Mouse (Mus musculus) kidney, postnatal 25 days (tissue): Measurements from ENCODE around the gene Frmd5.

Experiments used
- DNase-seq, 2 experiments: peaks; one replicate each; pipeline ENCODE4 v3.0.0; 2021; ENCODE audit warnings: mixed read lengths in 2 of 2

Frmd5 gene

DNA sequence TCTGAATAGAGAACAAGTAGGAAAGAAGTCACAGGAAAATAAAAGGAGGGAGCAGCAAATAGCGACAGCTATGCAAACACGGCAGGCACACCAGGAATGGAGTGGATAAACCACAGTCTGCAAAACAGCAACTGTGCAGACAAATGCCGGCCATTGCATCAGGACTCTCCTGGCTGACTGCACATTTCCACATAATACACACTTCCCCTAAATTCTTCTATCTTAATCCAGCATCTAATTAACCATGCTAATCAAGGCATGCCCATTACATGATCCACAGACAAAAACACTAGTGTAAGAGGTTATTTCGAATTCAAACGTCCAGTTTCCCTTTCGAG lies 129.3 kb downstream of the Frmd5 start:
- DNase-seq: no peak

- DNase-seq: no peak
These were observed 129.8 kb downstream of the Frmd5 start for GRCm38 (mm10) chr2:121676951-121677648.

- DNase-seq: no peak
These were observed 131.0 kb downstream of the Frmd5 start for GRCm38 (mm10) chr2:121675895-121676294.

DNA sequence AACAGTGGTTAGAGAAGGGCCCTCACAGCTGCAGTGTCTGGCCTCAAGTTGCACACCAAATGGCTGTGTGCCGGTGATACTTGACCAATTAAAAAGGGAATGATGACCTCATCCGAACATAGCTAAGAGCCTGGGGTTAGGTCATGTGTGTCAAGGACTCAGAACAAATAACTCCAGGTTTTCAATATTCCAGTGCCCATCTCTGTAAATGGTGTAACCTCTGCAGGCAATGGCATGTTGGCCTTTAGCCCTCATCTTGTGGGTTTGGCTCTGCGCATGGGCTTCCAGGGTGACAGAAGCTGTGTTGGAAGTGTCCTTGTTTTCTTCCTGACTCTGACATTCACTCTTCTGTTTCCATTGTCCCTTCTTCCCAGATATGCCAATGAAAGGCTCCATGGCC lies 131.8 kb downstream of the Frmd5 start:
- no peak for DNase-seq

DNA sequence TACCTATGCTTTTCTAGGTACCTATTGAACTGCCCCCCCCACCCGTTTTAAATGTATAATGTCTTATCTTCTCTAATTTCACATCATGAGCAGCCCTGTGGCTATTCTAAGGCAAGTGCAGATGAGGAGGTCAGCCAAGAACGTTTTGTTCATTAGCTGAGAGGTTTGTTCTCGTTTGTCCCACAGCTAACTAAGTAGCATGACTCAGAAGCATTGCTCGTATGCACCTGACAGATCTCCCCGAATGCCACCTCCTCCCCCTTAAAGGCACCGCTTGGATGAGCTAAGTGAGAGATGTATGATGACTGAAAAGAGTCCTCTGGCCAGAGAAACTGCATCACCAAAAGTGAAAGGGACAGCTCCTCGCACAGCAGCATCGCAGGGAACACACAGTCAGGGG lies 132.7 kb downstream of the Frmd5 start:
- DNase-seq: no peak

DNA sequence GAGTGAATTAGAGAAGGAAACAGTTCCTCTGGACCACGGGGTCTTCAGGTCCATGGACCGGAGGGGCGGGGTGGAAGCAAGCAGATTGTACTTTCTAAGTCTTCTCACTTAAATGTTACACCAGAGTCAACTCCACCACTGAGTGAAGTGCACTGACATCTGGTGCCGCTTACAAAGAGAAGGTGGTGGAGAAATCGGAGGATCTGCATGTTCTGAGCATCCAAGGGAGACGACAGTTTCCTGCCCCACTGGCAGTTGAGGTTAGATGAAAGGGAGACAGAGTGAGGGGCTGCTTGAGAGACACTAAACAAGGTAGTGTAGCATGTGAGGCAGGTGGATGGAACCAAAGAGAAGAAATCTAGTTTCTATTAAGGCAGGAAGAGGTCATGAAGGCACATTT lies 137.0 kb downstream of the Frmd5 start:
- DNase-seq: no peak

DNA sequence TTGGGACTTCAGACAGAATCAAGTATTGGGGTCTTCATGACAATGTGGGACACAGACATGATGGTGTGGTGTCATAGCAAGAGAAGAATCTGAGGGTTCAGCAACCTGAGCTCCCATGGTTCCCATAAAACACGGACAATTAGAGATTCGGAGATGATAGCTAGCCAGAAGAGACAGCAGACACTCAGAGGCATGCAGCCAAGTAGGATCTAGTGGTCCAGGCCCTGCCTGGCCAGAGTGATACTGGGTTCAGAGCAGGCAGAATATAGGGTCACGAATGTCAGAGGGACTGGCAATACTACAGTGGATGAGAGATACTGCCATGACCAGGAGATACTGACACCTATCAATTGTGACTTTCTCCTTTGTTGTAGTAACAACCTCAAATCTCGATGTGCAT lies 138.6 kb downstream of the Frmd5 start:
- no peak for DNase-seq

GRCm38 (mm10) chr2:121661160-121661502 lies 145.8 kb downstream of the Frmd5 start:
- DNase-seq: no peak

- DNase-seq: no peak
These were observed 146.3 kb downstream of the Frmd5 start for GRCm38 (mm10) chr2:121660461-121661159.

GRCm38 (mm10) chr2:121659350-121659749 lies 147.5 kb downstream of the Frmd5 start:
- DNase-seq: no peak

DNA sequence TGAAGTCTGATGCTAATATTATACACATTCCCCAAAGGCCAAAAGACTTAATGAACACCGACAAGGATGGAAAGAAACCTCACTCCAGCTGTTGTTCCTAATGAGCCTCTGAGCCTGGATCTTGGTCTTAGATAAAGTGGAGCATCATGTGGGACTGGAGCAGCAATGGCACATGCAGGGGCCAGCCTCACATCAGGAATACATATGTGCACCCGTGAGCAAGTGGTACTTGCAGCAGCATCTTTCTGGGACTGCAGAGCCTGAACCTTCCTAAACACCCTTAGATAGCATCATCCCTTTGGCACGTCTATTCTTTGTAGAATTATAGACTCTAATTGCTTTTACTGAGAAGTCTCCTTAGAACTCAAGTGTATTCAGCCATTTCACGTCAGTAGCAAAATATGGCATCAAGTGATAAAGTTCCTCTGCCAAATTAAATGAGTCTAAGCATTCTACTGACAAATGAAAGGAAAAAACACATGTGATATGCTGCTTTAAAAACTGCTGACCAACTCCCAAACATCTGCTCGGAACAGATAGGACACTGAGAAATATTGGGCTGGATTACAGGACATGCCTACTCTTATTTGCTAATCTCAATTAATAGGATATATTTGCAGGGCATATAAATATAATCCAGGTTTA lies 148.6 kb downstream of the Frmd5 start:
- DNase-seq: no peak

GRCm38 (mm10) chr2:121655966-121656365 lies 150.9 kb downstream of the Frmd5 start:
- DNase-seq: no peak

GRCm38 (mm10) chr2:121655106-121655505 lies 151.8 kb downstream of the Frmd5 start:
- DNase-seq: no peak

DNA sequence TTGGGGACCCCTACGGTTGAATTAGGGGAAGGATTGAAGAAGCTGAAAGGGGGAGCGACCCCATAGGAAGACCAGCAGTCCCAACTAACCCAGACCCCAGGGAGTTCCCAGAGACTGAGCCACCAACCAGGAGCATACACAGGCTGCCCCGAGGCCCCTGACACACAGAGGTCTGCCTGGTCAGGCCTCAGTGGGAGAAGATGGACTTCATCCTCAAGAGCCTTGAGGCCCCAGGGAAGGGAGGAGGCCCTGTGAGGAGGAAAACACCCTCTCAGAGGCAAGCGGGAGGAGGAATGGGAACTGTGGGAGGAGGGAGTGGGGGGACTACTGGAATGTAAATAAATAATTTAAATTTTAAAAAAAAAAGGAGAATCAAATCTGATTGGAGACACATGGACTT lies 160.4 kb downstream of the Frmd5 start:
- no peak for DNase-seq

- no peak for DNase-seq
These were observed 164.0 kb downstream of the Frmd5 start for GRCm38 (mm10) chr2:121642934-121643333.

- DNase-seq: no peak
These were observed 174.8 kb downstream of the Frmd5 start for GRCm38 (mm10) chr2:121632091-121632490.

DNA sequence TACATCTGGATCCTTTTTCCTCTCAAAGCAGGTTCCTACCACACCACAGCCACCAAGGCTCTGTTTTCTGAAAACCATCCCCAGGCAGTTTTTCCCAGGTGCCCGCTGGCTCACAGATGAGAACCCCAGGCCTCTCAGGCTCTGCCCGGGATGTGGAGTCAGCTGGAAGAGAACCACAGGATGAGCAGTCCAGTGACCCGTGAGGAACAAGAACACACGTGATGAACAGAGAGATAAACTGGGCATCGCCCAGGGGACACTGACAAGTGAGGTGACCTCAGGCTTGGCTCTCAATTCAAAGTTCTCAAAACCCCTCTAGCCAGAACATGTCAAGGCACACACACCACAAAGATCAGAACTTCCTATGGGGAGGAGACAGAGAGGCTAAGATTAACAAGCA lies 176.6 kb downstream of the Frmd5 start:
- DNase-seq: no peak

GRCm38 (mm10) chr2:121628290-121628689 lies 178.6 kb downstream of the Frmd5 start:
- no peak for DNase-seq

GRCm38 (mm10) chr2:121625901-121626300 lies 181.0 kb downstream of the Frmd5 start:
- DNase-seq: no peak

- DNase-seq: no peak
These were observed 185.4 kb downstream of the Frmd5 start for GRCm38 (mm10) chr2:121621262-121622163.

DNA sequence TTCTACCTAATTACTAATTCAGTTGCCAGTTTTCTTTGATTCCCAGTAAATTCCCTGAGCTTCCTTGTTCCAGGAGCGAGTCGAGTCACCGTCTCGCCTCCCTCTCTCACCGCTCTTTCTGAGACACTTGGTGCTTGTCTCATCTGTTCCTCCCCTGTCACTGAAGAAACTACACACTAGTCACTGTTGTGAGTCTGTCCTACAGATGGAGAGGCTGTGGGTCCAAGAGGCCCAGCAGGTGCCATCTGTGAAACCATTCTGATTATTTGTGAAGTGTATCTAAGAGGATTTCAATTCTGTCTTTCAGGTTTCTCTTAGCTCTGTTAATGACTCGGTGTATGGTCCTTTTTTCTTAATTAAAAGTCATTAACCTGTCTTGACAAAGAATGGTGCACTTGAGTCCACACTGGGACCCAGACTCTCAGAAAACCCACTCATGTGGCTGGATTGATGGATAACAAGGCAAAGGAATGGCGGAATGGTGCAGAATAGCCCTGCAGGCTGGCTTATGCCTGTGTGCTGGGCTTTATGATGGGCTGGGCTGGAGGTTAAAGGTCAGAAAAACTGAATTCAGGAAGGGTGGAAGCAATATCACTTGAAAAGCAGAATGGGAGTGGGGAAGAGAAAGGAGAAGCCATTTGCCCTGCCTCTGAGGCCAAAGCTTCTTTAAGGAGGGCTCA lies 186.2 kb downstream of the Frmd5 start:
- DNase-seq: no peak

DNA sequence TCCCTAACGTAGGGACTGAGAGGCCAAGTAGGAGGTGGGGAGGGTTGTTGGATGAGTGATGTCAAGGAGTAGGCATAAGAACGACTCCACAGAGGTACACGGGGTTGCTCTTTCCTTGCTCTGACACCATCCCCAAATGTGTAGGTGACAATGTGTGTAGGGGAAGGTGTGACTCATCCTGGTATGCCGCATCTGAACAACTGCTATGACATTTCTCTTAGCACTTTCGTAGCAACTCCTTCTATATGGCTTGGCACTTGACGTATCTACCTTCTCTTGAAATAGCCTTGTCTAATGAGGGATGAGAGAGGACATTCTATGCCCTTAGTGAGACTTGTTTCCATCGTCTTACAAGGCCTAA lies 191.7 kb downstream of the Frmd5 start:
- no peak for DNase-seq
